Mouse (Mus musculus): ENCODE data around the gene Cpne9. TPM values are rescaled to one million over a fixed set of nuclear protein-coding genes. Genes with fewer than 3 reads are reported as not detected.

The Cpne9 gene
- polyA plus RNA-seq, 1 experiment from 2014 or later = 0.07 TPM

GRCm38 (mm10) chr6:113251921-113252320 lies 30.2 kb upstream of the Cpne9 start:
- peaks cover 64% of the 10 kb centered on the region for H3K36me3 ChIP-seq (ENCODE audit: control insufficient read depth, insufficient read depth, low read length)
- no peak for ATAC-seq (ENCODE audit: insufficient number of reproducible peaks, insufficient read depth, low FRiP score, low read depth)

GRCm38 (mm10) chr6:113254899-113255298 lies 27.2 kb upstream of the Cpne9 start:
- no peak for ATAC-seq (ENCODE audit: insufficient number of reproducible peaks, insufficient read depth, low FRiP score, low read depth)
- no peak overlapping the region for H3K4me3 ChIP-seq (ENCODE audit: control insufficient read depth in 1 of 2, insufficient read depth in 1 of 2, low read depth in 1 of 2, low read length in 2 of 2)
- H3K9me3 ChIP-seq (ENCODE audit: control insufficient read depth, low read length) = no peaks in the 10 kb centered on the region
- no peak overlapping the region for H3K9ac ChIP-seq (ENCODE audit: low read length)
- no peaks in the 10 kb centered on the region for H3K27me3 ChIP-seq (ENCODE audit: control insufficient read depth, insufficient read depth, low read length)
- H3K4me1 ChIP-seq (ENCODE audit: control insufficient read depth in 2 of 2, insufficient read depth in 2 of 2, low read length in 2 of 2) = peaks cover 2 to 6% of the 10 kb centered on the region in 2 experiments; a peak in 1 of 4 replicates
- peaks cover 86% of the 10 kb centered on the region for H3K36me3 ChIP-seq (ENCODE audit: control insufficient read depth, insufficient read depth, low read length)
- no peak overlapping the region for H3K4me2 ChIP-seq (ENCODE audit: low read length)
- H3K27ac ChIP-seq (replicated peaks in 1 of 2; ENCODE audit: control insufficient read depth in 1 of 2, insufficient read depth in 1 of 2, low read depth in 2 of 2, low read length in 2 of 2) = no peak overlapping the region

More at GRCm38 (mm10) chr6:113251921-113252320, 30.2 kb upstream of the Cpne9 start:
- Histone ChIP-seq H3K4me2 (ENCODE audit: low read length) (no peak overlapping the region), H3K4me3 (ENCODE audit: control insufficient read depth in 1 of 2, insufficient read depth in 1 of 2, low read depth in 1 of 2, low read length in 2 of 2) (no peak overlapping the region), H3K9me3 (ENCODE audit: control insufficient read depth, low read length) (no peaks in the 10 kb centered on the region), H3K9ac (ENCODE audit: low read length) (no peak overlapping the region), H3K4me1 (ENCODE audit: control insufficient read depth in 2 of 2, insufficient read depth in 2 of 2, low read length in 2 of 2) (peaks cover 2 to 6% of the 10 kb centered on the region in 2 experiments; a peak in 1 of 4 replicates), H3K27ac (replicated peaks in 1 of 2; ENCODE audit: control insufficient read depth in 1 of 2, insufficient read depth in 1 of 2, low read depth in 2 of 2, low read length in 2 of 2) (no peak overlapping the region), H3K27me3 (ENCODE audit: control insufficient read depth, insufficient read depth, low read length) (no peaks in the 10 kb centered on the region)

GRCm38 (mm10) chr6:113261174-113261858 lies 20.8 kb upstream of the Cpne9 start:
- ATAC-seq (ENCODE audit: insufficient number of reproducible peaks, insufficient read depth, low FRiP score, low read depth) = no peak
- no peak overlapping the region for H3K27ac ChIP-seq (replicated peaks in 1 of 2; ENCODE audit: control insufficient read depth in 1 of 2, insufficient read depth in 1 of 2, low read depth in 2 of 2, low read length in 2 of 2)
- H3K9ac ChIP-seq (ENCODE audit: low read length) = peak overlapping the region; percentile 34; the same call in 1 of the 2 replicates
- H3K9me3 ChIP-seq (ENCODE audit: control insufficient read depth, low read length) = no peaks in the 10 kb centered on the region
- H3K36me3 ChIP-seq (ENCODE audit: control insufficient read depth, insufficient read depth, low read length) = peaks cover 89% of the 10 kb centered on the region
- 85% methylated on average over 8 of the region's 8 CpGs for WGBS
- no peaks in the 10 kb centered on the region for H3K27me3 ChIP-seq (ENCODE audit: control insufficient read depth, insufficient read depth, low read length)
- no peak overlapping the region for H3K4me2 ChIP-seq (ENCODE audit: low read length)
- no peak overlapping the region for H3K4me3 ChIP-seq (ENCODE audit: control insufficient read depth in 1 of 2, insufficient read depth in 1 of 2, low read depth in 1 of 2, low read length in 2 of 2)
- no peaks in the 10 kb centered on the region for H3K4me1 ChIP-seq (ENCODE audit: control insufficient read depth in 2 of 2, insufficient read depth in 2 of 2, low read length in 2 of 2)

- Histone ChIP-seq H3K4me2 (ENCODE audit: low read length) (no peak overlapping the region), H3K4me1 (ENCODE audit: control insufficient read depth in 2 of 2, insufficient read depth in 2 of 2, low read length in 2 of 2) (no peaks in the 10 kb centered on the region; a peak in 1 of 4 replicates), H3K36me3 (ENCODE audit: control insufficient read depth, insufficient read depth, low read length) (peaks cover 91% of the 10 kb centered on the region), H3K4me3 (ENCODE audit: control insufficient read depth in 1 of 2, insufficient read depth in 1 of 2, low read depth in 1 of 2, low read length in 2 of 2) (no peak overlapping the region), H3K27ac (replicated peaks in 1 of 2; ENCODE audit: control insufficient read depth in 1 of 2, insufficient read depth in 1 of 2, low read depth in 2 of 2, low read length in 2 of 2) (no peak overlapping the region), H3K9ac (ENCODE audit: low read length) (no peak overlapping the region), H3K27me3 (ENCODE audit: control insufficient read depth, insufficient read depth, low read length) (no peaks in the 10 kb centered on the region), H3K9me3 (ENCODE audit: control insufficient read depth, low read length) (no peaks in the 10 kb centered on the region)
- no peak for ATAC-seq (ENCODE audit: insufficient number of reproducible peaks, insufficient read depth, low FRiP score, low read depth)
- 85% methylated on average over 6 of the region's 6 CpGs for WGBS
These were observed 18.6 kb upstream of the Cpne9 start for GRCm38 (mm10) chr6:113263531-113263930.

GRCm38 (mm10) chr6:113264429-113264828 lies 17.7 kb upstream of the Cpne9 start:
- WGBS = 87% methylated on average over 8 of the region's 8 CpGs
- ATAC-seq (ENCODE audit: insufficient number of reproducible peaks, insufficient read depth, low FRiP score, low read depth) = no peak
- H3K36me3 ChIP-seq (ENCODE audit: control insufficient read depth, insufficient read depth, low read length) = peaks cover 91% of the 10 kb centered on the region

GRCm38 (mm10) chr6:113266996-113267655 lies 15.0 kb upstream of the Cpne9 start:
- Histone ChIP-seq H3K9ac (ENCODE audit: low read length) (no peak overlapping the region), H3K4me3 (ENCODE audit: control insufficient read depth in 1 of 2, insufficient read depth in 1 of 2, low read depth in 1 of 2, low read length in 2 of 2) (no peak overlapping the region), H3K9me3 (ENCODE audit: control insufficient read depth, low read length) (no peaks in the 10 kb centered on the region), H3K27ac (replicated peaks in 1 of 2; ENCODE audit: control insufficient read depth in 1 of 2, insufficient read depth in 1 of 2, low read depth in 2 of 2, low read length in 2 of 2) (no peak overlapping the region), H3K36me3 (ENCODE audit: control insufficient read depth, insufficient read depth, low read length) (peaks cover 94% of the 10 kb centered on the region), H3K27me3 (ENCODE audit: control insufficient read depth, insufficient read depth, low read length) (no peaks in the 10 kb centered on the region), H3K4me1 (ENCODE audit: control insufficient read depth in 2 of 2, insufficient read depth in 2 of 2, low read length in 2 of 2) (no peaks in the 10 kb centered on the region; a peak in 1 of 4 replicates), H3K4me2 (ENCODE audit: low read length) (no peak overlapping the region)
- ATAC-seq (ENCODE audit: insufficient number of reproducible peaks, insufficient read depth, low FRiP score, low read depth) = no peak
- WGBS = 65% methylated on average over 7 of the region's 7 CpGs

More at GRCm38 (mm10) chr6:113264429-113264828, 17.7 kb upstream of the Cpne9 start:
- H3K4me2 ChIP-seq (ENCODE audit: low read length) = no peak overlapping the region
- no peaks in the 10 kb centered on the region for H3K9me3 ChIP-seq (ENCODE audit: control insufficient read depth, low read length)
- no peak overlapping the region for H3K27ac ChIP-seq (replicated peaks in 1 of 2; ENCODE audit: control insufficient read depth in 1 of 2, insufficient read depth in 1 of 2, low read depth in 2 of 2, low read length in 2 of 2)
- H3K4me3 ChIP-seq (ENCODE audit: control insufficient read depth in 1 of 2, insufficient read depth in 1 of 2, low read depth in 1 of 2, low read length in 2 of 2) = no peak overlapping the region
- H3K4me1 ChIP-seq (ENCODE audit: control insufficient read depth in 2 of 2, insufficient read depth in 2 of 2, low read length in 2 of 2) = no peaks in the 10 kb centered on the region; a peak in 1 of 4 replicates
- no peak overlapping the region for H3K9ac ChIP-seq (ENCODE audit: low read length)
- H3K27me3 ChIP-seq (ENCODE audit: control insufficient read depth, insufficient read depth, low read length) = no peaks in the 10 kb centered on the region

GRCm38 (mm10) chr6:113267988-113268387 lies 14.1 kb upstream of the Cpne9 start:
- no peaks in the 10 kb centered on the region for H3K9me3 ChIP-seq (ENCODE audit: control insufficient read depth, low read length)
- no peak overlapping the region for H3K27ac ChIP-seq (replicated peaks in 1 of 2; ENCODE audit: control insufficient read depth in 1 of 2, insufficient read depth in 1 of 2, low read depth in 2 of 2, low read length in 2 of 2)
- H3K27me3 ChIP-seq (ENCODE audit: control insufficient read depth, insufficient read depth, low read length) = no peaks in the 10 kb centered on the region
- no peaks in the 10 kb centered on the region; a peak in 1 of 4 replicates for H3K4me1 ChIP-seq (ENCODE audit: control insufficient read depth in 2 of 2, insufficient read depth in 2 of 2, low read length in 2 of 2)
- no peak for ATAC-seq (ENCODE audit: insufficient number of reproducible peaks, insufficient read depth, low FRiP score, low read depth)
- WGBS = 74% methylated on average over 1 of the region's 1 CpGs
- H3K4me3 ChIP-seq (ENCODE audit: control insufficient read depth in 1 of 2, insufficient read depth in 1 of 2, low read depth in 1 of 2, low read length in 2 of 2) = no peak overlapping the region
- no peak overlapping the region for H3K9ac ChIP-seq (ENCODE audit: low read length)
- no peak overlapping the region for H3K4me2 ChIP-seq (ENCODE audit: low read length)
- H3K36me3 ChIP-seq (ENCODE audit: control insufficient read depth, insufficient read depth, low read length) = peaks cover 94% of the 10 kb centered on the region
